Mouse (Mus musculus): ENCODE results near the gene Magi1. TPM values are rescaled to one million over a fixed set of nuclear protein-coding genes. Genes with fewer than 3 reads are reported as not detected.

The Magi1 gene
- polyA plus RNA-seq, 1 experiment from 2014 or later, result 6.2 TPM

DNA sequence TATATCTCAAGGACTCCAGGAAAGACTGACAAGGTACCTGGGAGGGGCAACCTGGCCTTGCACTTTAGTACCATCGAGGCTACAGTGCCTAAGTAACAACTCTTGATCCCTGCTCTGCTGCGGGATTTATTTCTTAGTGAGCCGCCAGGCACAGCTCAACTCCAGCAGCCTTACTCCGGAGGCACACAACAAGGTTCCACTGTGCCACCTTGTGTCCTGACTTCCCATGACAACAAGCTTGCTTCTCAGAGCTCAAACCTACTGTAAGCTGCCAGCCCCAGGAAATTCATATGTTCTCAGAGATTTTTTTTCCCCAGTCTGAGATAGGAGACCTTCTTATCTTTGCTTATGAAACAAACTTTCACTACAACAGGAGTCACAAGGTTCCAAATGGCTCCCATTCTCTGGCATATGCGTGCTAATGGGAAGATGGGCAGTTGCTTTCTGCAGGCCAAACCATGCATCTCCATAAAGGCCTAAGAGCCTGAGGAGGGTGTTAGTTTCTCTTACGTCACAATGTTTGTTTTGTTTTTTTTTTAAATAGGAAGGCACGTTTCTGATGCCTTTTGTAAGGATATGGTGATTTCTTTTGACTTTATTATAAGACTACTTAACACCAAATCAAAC is 556.8 kb downstream of the Magi1 start:
- Histone ChIP-seq H3K36me3 (ENCODE audit: insufficient read depth, low read length) (no peaks in the 10 kb centered on the region), H3K27ac (no peak overlapping the region), H3K9ac (ENCODE audit: low read depth, low read length) (no peak overlapping the region), H3K27me3 (ENCODE audit: insufficient read depth, low read length) (no peaks in the 10 kb centered on the region), H3K4me3 (replicated peaks; ENCODE audit: low read depth, low read length) (no peak overlapping the region), H3K4me1 (replicated peaks; ENCODE audit: insufficient read depth, low read length) (peaks cover 13% of the 10 kb centered on the region; the same call in 1 of the 2 replicates), H3K9me3 (replicated peaks; ENCODE audit: low read length) (no peaks in the 10 kb centered on the region), H3K4me2 (ENCODE audit: low read length) (no peak overlapping the region)
- WGBS, result 37% methylated on average over 7 of the region's 7 CpGs
- DNase-seq (ENCODE audit: low spot score) (peak; percentile 53), ATAC-seq (replicated peaks; ENCODE audit: low FRiP score, low read depth) (no peak)
- TF ChIP-seq CTCF (IDR thresholded peaks at IDR 0.05; ENCODE audit: low read depth), result peak; percentile 60

- no peaks in the 10 kb centered on the region for H3K9me3 ChIP-seq (replicated peaks; ENCODE audit: low read length)
- H3K27me3 ChIP-seq (ENCODE audit: insufficient read depth, low read length), result no peaks in the 10 kb centered on the region
- ATAC-seq (replicated peaks; ENCODE audit: low FRiP score, low read depth), result no peak
- TF ChIP-seq CTCF (IDR thresholded peaks at IDR 0.05; ENCODE audit: low read depth), result no peak
- no peaks in the 10 kb centered on the region for H3K36me3 ChIP-seq (ENCODE audit: insufficient read depth, low read length)
- H3K4me1 ChIP-seq (replicated peaks; ENCODE audit: insufficient read depth, low read length), result peaks cover 13% of the 10 kb centered on the region; the same call in 1 of the 2 replicates
- DNase-seq (ENCODE audit: low spot score), result no peak
- H3K27ac ChIP-seq, result no peak overlapping the region
- no peak overlapping the region for H3K9ac ChIP-seq (ENCODE audit: low read depth, low read length)
- no peak overlapping the region for H3K4me3 ChIP-seq (replicated peaks; ENCODE audit: low read depth, low read length)
- 88% methylated on average over 10 of the region's 10 CpGs for WGBS
- H3K4me2 ChIP-seq (ENCODE audit: low read length), result no peak overlapping the region
Observed at GRCm38 (mm10) chr6:93726121-93726520, 557.6 kb downstream of the Magi1 start.

GRCm38 (mm10) chr6:93724749-93725148 is 559.0 kb downstream of the Magi1 start:
- 46% methylated on average over 7 of the region's 7 CpGs for WGBS
- no peak for TF ChIP-seq CTCF (IDR thresholded peaks at IDR 0.05; ENCODE audit: low read depth)
- H3K9me3 ChIP-seq (replicated peaks; ENCODE audit: low read length), result no peaks in the 10 kb centered on the region
- no peak overlapping the region for H3K9ac ChIP-seq (ENCODE audit: low read depth, low read length)
- no peak overlapping the region for H3K4me3 ChIP-seq (replicated peaks; ENCODE audit: low read depth, low read length)
- DNase-seq (ENCODE audit: low spot score) (no peak), ATAC-seq (replicated peaks; ENCODE audit: low FRiP score, low read depth) (no peak; the same call in 1 of the 2 replicates)
- no peak overlapping the region for H3K4me2 ChIP-seq (ENCODE audit: low read length)
- peaks cover 13% of the 10 kb centered on the region; the same call in 1 of the 2 replicates for H3K4me1 ChIP-seq (replicated peaks; ENCODE audit: insufficient read depth, low read length)
- H3K27ac ChIP-seq, result no peak overlapping the region
- no peaks in the 10 kb centered on the region for H3K36me3 ChIP-seq (ENCODE audit: insufficient read depth, low read length)
- H3K27me3 ChIP-seq (ENCODE audit: insufficient read depth, low read length), result no peaks in the 10 kb centered on the region

- TF ChIP-seq CTCF (IDR thresholded peaks at IDR 0.05; ENCODE audit: low read depth), result no peak
- Histone ChIP-seq H3K4me3 (replicated peaks; ENCODE audit: low read depth, low read length) (no peak overlapping the region), H3K27me3 (ENCODE audit: insufficient read depth, low read length) (no peaks in the 10 kb centered on the region), H3K4me2 (ENCODE audit: low read length) (no peak overlapping the region), H3K9ac (ENCODE audit: low read depth, low read length) (no peak overlapping the region), H3K27ac (no peak overlapping the region), H3K4me1 (replicated peaks; ENCODE audit: insufficient read depth, low read length) (peaks cover 15% of the 10 kb centered on the region), H3K9me3 (replicated peaks; ENCODE audit: low read length) (no peaks in the 10 kb centered on the region), H3K36me3 (ENCODE audit: insufficient read depth, low read length) (no peaks in the 10 kb centered on the region)
- 74% methylated on average over 2 of the region's 2 CpGs for WGBS
- ATAC-seq (replicated peaks; ENCODE audit: low FRiP score, low read depth) (no peak), DNase-seq (ENCODE audit: low spot score) (no peak)
Observed at GRCm38 (mm10) chr6:93723226-93723625, 560.5 kb downstream of the Magi1 start.

- WGBS, result 60% methylated on average over 4 of the region's 4 CpGs
- Histone ChIP-seq H3K4me2 (ENCODE audit: low read length) (no peak overlapping the region), H3K4me1 (replicated peaks; ENCODE audit: insufficient read depth, low read length) (peaks cover 27% of the 10 kb centered on the region), H3K9me3 (replicated peaks; ENCODE audit: low read length) (no peaks in the 10 kb centered on the region), H3K27ac (no peak overlapping the region), H3K4me3 (replicated peaks; ENCODE audit: low read depth, low read length) (no peak overlapping the region), H3K9ac (ENCODE audit: low read depth, low read length) (no peak overlapping the region), H3K36me3 (ENCODE audit: insufficient read depth, low read length) (no peaks in the 10 kb centered on the region), H3K27me3 (ENCODE audit: insufficient read depth, low read length) (no peaks in the 10 kb centered on the region)
- ATAC-seq (replicated peaks; ENCODE audit: low FRiP score, low read depth) (no peak), DNase-seq (ENCODE audit: low spot score) (no peak)
- no peak for TF ChIP-seq CTCF (IDR thresholded peaks at IDR 0.05; ENCODE audit: low read depth)
Observed at GRCm38 (mm10) chr6:93719532-93719931, 564.2 kb downstream of the Magi1 start.

GRCm38 (mm10) chr6:93718385-93718784 is 565.3 kb downstream of the Magi1 start:
- no peaks in the 10 kb centered on the region for H3K36me3 ChIP-seq (ENCODE audit: insufficient read depth, low read length)
- no peak for TF ChIP-seq CTCF (IDR thresholded peaks at IDR 0.05; ENCODE audit: low read depth)
- 0 out of 2 replicates have a peak overlapping the region, but pooled peaks have one; percentile 8 for H3K4me2 ChIP-seq (ENCODE audit: low read length)
- WGBS, result 24% methylated on average over 5 of the region's 5 CpGs
- no peak overlapping the region for H3K4me3 ChIP-seq (replicated peaks; ENCODE audit: low read depth, low read length)
- no peaks in the 10 kb centered on the region for H3K9me3 ChIP-seq (replicated peaks; ENCODE audit: low read length)
- H3K9ac ChIP-seq (ENCODE audit: low read depth, low read length), result no peak overlapping the region
- DNase-seq (ENCODE audit: low spot score) (no peak), ATAC-seq (replicated peaks; ENCODE audit: low FRiP score, low read depth) (no peak)
- no peaks in the 10 kb centered on the region for H3K27me3 ChIP-seq (ENCODE audit: insufficient read depth, low read length)
- H3K27ac ChIP-seq, result no peak overlapping the region
- peaks cover 27% of the 10 kb centered on the region for H3K4me1 ChIP-seq (replicated peaks; ENCODE audit: insufficient read depth, low read length)

All from kidney, postnatal 0 days (tissue).